Mouse (Mus musculus) midbrain, embryonic 13.5 days (tissue): Measurements from ENCODE around the gene Gfra1. TPM values are rescaled to one million over a fixed set of nuclear protein-coding genes. Genes with fewer than 3 reads are reported as not detected.

Experiments used
- polyA plus RNA-seq: library from polyadenylated mRNA; unstranded; fragments of >200 nt; fragmentation: Nextera tagmentation; extraction: Ambion mirVana; gene quantifications from 2 replicates; pipeline ENCODE4 v1.2.1, GENCODE M21; 2015

The Gfra1 gene
- polyA plus RNA-seq, 1 experiment from 2014 or later = 47.9 TPM

Other genes starting within 250 kb of the Gfra1 start
- gene Ccdc172, start 56.1 kb upstream of the Gfra1 start, polyA plus RNA-seq = not detected in 2 replicates
- not detected in 2 replicates for gene Pnlip, start 196.6 kb upstream of the Gfra1 start, polyA plus RNA-seq